Mouse (Mus musculus) lung, postnatal 36 days (tissue): Measurements from ENCODE around the gene Trp53.
"Not testable (repeated sequence)": the region's sequence is repeated elsewhere in the genome, so short reads cannot be mapped to it uniquely, and the experiment has no call there.

ENCODE experiments used
- DNase-seq: peaks from one replicate; pipeline ENCODE4 v3.0.0; 2022; ENCODE audit warnings: mixed read lengths

The Trp53 gene

DNA sequence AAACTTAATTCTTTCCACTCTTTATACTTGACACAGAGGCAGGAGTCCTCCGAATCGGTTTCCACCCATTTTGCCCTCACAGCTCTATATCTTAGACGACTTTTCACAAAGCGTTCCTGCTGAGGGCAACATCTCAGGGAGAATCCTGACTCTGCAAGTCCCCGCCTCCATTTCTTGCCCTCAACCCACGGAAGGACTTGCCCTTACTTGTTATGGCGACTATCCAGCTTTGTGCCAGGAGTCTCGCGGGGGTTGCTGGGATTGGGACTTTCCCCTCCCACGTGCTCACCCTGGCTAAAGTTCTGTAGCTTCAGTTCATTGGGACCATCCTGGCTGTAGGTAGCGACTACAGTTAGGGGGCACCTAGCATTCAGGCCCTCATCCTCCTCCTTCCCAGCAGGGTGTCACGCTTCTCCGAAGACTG, at the start of gene Trp53, which contains the start of gene Wrap53:
Gene Trp53, plus strand, starts transcription at position 269 of the 424 bp plus-strand sequence.
Gene Wrap53, minus strand, starts transcription at position 165 of the 424 bp plus-strand sequence.
- DNase-seq, result peak; percentile 97

DNA sequence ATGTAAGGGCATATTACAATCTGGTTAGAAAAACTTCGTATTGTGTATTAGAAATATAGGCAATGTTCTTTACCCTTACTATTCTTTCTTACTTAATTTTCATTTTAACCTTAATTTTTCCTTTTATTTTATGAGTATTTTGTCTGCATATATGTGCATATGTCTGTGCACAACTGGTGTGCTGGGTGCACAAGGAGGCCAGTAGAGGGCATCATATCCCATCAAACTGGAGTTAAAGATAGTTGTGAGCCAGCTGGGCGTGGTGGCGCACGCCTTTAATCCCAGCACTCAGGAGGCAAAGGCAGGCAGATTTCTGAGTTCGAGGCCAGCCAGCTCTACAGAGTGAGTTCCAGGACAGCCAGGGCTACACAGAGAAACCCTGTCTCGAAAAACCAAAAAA, 49.4 kb upstream of the Trp53 start:
- DNase-seq, result not testable (repeated sequence)

DNA sequence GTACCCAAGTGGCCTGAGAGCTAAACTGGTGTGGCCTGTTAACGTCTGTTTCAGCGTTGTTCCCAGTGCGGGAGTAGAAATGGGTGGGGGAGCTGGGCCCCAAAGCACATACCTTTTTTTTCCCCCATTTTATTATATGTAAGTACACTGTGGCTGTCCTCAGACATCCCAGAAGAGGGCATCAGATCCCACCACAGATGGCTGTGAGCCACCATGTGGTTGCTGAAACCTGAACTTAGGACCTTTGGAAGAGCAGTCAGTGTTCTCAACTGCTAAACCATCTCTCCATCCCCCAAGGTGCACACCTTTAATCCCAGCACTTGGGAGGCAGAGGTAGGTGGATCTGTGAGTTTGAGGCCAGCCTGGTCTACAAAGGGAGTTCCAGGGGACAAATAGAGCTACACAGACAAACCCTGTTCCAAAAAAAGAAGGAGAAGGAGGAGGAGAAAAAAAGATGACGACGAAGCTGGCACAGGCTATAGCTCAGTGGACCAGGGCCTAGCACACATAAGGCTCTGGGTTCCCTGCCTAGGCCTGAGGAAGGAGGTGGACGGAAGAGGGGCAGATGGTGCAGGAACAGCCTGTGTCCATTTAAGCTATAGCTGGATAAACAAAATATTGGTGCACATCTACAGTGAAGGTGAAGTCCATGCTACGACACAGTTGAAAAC, 47.5 kb upstream of the Trp53 start:
- no peak for DNase-seq

DNA sequence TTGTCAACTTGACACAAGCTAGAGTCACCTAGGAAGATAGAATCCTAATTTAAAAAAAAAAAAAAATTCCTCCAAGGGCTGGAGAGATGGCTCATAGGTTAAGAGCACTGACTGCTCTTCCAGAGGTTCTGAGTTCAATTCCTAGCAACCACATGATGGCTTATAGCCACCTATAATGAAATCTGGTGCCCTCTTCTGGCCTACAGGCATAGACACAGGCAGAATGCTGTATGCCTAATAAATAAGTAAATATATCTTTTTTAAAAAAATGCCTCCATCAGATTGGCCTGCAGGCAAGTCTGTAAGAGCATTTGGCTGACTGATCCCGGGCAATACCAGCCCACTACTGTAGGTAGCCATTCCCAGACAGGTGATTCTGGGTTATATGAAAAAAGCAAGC, 45.2 kb upstream of the Trp53 start:
- DNase-seq, result no peak

DNA sequence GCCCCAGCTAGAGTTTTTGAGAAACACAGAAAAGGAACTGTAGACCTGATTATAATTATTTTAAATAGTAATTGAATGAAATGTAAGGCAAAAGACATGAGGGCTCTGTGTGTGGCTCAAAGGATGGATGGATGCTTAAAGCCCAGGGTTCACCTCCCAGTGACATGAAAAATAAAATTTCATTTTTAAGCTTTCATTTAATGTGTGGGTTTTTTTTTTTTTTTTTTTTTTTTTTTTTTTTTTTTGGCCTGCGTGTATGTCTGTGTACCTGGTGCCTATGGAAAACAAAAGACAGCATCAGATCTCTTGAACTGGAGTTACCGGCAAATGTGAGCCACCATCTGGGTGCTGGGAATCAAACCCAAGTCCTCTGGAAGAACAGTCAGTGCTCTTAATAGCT, 39.5 kb upstream of the Trp53 start:
- no peak for DNase-seq

DNA sequence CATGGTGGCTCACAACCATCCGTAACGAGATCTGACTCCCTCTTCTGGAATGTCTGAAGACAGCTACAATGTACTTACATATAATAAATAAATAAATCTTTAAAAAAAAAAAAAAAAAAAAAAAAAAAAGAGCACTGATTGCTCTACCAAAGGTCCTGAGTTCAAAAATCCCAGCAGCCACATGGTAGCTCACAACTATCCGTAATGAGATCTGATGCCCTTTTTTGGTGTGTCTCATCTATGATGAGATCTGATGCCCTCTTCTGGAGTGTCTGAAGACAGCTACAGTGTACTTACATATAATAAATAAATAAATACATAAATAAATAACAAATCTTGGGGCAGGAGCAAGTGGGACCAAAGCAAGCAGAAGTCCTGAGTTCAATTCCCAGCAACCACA, 38.4 kb upstream of the Trp53 start:
- not testable (repeated sequence) for DNase-seq

DNA sequence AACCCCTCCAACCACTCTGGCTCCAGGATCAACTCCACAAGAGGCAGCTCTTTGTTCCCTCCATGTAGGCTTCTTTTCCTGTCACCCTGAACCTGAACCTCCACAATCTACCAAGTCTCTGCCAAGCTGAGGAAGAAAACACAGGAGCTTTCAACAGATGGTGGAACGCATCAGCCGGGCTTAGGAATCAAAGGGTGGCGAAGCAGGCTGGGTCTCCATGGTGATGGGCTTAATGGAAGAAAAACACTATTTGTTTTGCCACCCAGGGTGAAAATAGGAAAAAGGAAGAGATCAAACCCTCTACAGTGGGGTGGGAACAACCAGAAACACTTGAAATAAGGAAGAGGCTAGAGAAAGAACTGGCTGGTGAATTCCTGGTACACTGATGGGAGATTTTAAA, 36.6 kb upstream of the Trp53 start:
- DNase-seq, result no peak

DNA sequence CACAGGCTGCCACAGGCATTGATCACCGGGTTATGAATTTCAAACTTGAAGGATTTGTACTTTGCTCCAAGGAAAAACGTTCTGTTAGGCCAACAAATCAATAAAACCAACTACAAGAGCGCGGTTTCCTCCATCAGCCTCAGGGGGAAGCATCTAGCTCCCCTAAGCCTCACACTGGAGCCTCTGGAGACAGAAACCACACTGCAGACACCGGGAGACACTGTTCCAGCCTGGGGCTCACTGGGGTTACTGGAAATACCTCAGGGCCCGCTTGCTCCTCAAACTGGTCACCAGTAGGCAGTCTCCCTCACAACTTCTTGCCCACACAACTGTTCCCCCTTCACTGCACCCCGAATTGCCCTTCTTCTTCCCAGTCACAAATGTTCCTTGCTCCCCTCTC, 34.2 kb upstream of the Trp53 start:
- no peak for DNase-seq

DNA sequence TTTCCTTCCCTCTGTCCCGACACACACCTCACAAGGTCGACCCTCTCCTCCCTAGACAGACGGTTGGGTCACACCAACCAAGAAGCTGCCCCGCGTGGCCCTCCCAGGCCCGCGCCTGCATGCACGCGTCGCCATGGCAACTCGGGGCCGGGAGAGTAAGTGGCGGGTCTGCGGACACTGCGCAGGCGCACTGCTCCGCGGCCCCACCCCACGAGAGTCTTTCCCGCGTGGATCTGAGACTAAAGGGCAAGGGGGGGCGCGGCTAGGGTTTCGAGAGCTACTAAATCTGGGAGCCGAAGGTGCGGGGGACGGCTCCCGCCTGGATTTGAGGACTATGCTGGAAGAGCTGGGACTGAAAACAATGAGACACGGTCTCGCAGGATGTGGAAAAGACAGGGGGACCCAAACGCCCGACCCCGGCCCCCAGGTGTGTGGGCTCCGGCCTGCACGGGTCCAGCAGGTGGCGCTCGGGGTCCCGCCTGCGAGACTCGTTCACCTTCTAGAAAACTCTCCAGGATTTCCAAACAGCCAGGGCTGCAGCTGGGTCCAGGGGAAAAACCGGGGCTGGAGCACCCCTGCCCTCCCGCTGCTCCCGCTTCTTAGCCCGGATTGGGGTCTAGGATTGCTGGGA, 33.6 kb upstream of the Trp53 start:
- peak; percentile 81 for DNase-seq

DNA sequence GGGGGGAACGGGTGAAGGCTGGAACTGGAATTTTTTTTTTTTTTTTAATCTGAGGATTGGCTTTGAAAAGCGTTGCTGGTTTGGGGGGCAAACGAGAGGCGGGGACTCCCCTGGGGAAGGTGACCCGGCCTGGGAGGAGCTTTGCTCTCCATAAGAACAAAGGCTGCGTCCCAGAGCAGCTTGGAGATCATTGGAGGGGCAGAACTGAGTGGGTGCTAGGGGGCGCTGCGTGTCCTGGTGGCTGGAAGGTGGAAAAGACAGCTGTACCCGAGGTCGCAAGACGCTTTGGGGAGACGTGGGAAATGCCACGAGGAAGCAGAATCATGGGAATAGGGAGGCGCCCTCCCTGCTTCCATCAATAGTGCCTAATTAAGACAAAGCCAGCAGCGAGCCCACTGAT, 33.1 kb upstream of the Trp53 start:
- DNase-seq, result peak; percentile 54

DNA sequence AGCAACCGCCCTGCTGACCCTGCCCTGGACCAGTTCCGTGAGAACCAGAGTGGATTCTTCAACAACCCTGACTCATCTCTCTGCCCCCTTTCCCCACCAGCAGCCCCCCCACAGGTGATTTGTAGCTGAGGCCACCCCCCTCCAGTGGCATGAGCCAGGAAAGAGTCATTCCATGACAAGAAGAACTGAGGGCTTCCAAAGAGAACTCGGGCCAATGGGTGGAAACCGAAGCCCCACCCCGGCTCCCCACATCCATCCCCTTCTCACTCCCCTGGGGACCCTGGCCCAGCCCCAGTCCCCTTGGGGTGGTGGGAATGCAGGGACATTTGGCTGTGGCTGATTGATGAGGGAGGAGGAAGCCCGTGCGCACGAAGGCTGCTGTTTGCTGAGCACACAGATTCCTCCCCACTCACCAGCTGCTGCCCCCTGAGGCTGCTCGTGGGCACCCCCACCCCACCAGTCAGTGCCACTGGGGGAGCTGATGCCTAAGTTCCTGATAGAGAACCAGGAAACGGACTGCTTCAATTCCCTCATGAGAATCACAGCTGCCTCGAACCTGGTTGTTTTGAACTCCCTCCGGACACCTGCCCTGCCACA, 31.0 kb upstream of the Trp53 start, which contains the start of gene Dnah2:
Gene Dnah2, minus strand, starts transcription at position 51 of the 597 bp plus-strand sequence.
- DNase-seq, result no peak

DNA sequence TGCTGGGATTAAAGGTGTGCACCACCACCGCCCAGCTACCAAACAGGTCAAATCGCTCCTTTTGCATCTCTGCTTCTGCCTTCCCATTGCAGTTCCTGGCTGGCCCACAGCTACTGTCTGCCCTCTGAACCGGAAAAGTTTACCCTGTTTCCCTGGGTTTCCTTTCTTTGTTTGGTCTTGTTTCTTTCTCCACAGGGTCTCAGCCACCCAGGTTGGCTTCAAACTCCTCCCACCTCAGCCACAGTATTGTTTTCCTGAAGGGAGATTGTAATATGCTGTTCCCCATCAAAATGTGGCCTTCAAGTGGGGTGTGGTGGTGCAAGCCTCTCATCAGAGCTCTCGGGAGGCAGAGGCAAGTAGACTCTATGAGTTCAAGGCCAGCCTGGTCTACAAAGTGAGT, 28.8 kb upstream of the Trp53 start:
- DNase-seq, result no peak

DNA sequence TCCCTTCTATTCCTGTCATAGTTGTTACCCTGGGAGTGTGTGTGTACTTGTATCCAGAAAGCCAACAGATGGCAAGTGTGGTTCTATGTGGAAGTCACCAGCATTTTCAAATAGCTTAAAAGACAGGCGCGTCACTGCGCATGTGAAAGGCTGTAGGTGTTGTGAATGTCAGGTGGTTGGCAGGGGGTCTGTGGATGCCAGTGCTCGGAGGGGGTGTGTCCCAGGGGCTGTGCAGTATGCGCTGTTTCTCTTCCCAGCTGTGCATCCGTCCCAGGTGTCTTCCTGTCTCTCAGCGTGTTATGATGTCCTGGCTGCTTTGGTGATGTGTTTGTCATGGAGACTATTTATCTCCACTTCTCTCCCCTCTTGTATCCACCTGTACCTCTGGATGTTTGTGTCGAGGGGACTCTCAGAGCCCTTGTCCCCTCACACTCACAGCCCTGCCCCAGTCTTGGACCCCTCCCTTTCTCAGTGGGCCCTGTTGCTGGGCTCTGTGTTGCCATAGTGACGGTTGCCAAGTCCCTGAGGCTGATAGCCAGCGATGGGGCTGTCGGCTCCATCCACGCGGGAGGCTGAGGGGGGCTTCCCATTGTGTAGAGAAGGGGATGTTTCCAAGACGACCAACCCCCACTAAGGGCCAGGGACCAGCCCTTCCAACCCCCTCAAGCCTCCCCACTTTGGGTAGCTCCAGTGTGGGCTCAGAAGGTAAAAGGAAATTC, 27.4 kb upstream of the Trp53 start:
- DNase-seq, result no peak

DNA sequence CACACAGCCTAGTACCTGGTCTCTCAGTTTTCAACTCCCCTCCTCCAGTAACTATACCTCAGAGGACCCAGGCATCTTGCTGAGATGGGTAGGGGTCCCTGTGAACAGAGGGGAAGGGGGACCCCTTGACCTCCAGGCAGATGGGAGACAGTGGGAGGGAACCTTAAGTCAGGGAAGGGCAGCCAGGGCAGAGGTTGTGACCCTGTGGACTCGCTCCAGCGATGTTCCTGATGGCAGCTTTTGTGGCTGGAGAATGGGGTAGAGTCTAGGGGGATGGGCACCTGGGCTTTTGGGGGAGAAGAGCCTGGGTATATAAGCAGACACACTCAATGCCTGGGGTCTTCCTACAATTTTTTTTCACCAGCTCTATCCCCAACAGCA, 26.8 kb upstream of the Trp53 start:
- no peak for DNase-seq

DNA sequence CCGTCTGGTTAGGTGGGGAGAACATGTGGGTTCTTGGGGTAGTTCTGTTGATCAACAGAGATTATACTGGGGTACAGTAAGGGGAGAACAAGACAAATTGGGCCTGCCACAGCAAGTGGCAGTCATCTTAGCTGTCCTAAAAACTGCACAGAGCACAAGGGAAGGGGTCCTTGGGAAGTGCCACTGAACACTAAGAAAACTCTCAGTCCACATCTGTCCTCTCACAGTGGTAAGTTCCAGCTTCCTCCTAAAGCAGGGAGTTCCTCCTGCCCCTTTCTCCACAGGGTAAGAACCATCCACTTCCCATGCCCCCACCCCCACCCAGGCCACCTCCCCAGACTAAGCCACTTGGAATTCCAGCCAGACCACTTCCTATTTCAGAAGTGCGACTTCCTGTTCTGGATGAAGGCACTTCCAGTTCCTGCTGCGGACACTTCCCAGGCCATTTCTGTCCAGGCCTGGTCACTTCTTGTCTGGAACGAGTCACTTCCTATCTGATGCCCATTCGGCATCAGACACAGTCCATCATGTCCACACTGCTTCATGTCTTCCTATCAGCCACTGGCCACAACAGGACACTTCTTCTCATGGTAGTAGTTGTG, 25.5 kb upstream of the Trp53 start:
- peak; percentile 8 for DNase-seq

DNA sequence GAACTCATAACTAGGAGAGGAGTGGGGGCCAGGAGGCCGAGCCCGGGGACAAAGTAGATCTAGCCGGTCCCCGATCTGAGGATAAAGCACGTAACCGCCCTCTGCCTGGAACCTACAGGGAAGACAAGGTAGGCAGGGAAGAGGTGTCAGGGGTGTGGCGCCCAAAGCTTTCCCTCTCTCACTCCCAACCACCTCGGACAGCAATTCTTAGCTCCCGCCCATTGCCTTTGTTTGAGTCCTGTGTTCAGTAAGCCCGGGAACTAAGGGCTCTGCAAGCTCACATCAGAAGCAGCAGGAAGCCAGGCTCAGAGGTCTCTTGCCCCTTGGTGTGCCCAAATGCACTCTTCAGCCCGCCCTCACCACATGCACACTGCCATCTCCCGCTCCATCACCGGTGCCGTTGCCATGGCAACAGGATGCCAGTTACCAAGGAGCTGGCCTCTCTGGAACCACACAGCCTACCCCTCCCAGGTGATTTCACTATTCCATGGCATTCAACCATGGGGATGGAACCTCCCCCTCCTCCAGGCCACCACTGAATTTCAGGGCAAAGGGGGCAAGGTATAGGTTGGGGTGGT, 22.7 kb upstream of the Trp53 start:
- no peak for DNase-seq

DNA sequence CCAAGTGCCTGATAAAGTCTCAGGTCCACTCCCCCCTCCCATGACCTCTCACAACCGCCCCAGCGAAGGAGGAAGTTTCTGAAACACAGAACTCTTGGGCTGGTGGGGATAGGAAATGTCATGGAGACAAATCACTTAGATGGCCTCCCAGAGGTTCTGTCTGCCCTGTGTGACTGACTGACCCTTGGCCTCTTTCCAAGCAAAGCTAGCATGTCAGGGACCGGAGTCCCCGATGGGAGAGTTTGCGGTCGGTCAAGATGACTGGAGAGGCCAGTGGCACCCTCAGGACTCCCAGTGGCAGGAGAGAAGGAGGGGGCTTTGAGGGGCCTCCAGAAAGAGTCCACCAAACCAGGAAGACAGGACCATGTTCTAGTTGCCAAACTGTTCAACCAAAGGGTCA, 21.4 kb upstream of the Trp53 start:
- DNase-seq, result no peak

DNA sequence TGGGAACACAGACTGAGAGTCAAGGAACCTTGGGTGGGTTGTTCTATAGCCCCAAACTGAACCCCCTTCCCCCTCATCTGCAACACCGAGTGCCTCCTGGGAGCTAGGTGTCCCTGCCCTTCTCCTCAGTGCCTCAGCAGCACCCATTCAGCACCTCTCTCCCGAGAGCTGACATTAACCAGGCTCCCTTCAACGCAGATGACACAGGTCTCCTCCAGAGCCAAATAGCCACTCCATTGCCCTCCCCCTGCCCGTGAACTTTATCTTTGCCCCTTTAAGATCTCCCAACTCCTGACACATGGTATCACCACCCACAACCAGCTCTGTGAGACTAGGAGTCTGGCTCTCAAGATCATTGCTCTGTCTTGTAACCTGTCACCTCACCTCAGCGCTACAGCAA, 21.0 kb upstream of the Trp53 start:
- DNase-seq, result no peak

DNA sequence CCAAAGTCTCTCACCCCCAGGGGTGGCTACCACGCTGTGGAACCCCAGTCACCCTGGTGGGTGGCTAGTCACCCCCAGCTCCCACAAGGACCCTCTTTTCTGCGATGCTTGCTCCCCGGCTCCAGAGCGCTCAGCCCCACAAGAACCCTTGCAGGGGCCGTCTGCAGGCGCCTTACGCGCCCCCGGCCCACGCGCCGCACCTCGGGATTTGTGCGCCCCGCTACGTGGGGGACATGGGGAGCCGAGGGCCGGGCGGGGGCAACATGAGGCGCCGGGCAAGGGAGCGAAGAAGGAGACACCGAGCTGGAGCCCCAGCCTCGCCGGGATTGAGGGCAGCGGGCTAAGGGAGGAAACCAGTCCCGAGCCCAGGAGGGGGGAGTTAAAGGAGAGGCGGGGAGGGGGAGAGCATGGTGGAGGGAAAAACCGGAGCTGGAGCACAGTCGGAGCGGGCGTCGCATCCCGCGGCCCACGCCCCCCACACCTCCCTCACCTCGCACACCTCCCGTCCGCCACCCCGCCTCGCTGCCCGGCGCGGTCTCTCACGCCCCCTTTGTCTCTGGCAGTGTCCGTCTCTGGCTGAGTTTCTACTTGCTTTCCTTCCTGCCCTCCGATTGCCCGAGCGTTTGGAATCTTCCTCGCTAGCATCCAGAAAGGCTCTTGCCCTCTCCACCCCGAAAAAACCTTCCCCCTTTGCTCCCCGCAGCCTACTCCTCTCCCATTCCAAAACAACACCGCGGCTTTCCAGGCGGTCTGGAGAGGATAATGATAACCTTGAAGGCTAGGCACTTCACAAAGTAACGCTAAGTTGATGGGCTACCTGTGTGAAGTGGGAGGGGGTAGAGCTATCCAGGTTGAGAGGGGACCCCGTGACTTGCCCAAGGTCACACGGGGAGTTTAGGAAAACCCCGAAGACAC, 20.1 kb upstream of the Trp53 start, which contains the start of gene Efnb3:
Gene Efnb3, minus strand, starts transcription at position 355 of the 915 bp plus-strand sequence.
- DNase-seq, result no peak

DNA sequence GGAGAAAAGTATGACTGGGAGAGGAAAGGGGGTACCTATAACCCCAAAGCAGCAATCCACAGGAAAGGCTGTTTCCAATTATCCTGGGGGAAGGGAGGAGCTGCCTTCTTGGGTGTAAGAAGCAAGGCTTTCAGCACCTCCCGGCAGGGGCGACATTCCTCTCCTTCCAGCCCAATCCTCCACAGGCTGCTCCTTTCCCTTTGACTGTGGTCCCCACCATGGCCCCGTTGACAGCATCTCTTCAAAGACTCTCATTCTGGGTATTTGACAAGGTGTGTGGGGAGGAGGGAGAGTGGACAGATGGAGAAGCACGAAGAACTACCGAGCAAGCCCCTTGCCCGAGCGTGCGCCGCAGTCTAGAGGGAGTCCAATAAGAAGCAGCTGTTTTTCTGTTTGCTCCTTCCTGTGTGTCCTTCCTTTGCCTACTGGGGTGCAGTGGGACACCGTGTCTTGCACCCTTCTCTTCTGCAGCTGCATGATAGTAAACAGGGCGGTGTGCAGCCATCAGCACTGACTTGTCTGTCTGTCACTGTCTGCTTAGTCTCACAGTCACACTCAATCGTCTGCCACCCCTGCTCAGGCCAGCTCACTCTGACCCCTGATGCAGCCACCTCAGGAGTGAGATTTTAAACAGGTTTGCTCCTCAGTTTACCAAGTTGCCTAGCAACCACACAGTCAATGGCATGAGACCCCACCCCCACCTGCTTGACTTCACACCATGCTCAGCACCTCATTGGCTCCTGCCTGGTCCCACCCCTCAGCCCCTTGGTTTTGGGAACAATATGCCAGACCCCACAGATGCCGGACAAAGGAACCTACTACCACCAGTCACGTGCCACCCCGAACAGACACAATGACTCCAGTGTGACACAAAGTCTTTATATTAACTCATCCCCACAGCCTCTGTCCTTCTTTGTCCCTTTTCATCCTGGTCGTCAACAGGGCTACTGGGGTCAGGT, 19.0 kb upstream of the Trp53 start:
- DNase-seq, result no peak
